Mouse (Mus musculus): ENCODE results near the gene 1700093K21Rik. TPM values are rescaled to one million over a fixed set of nuclear protein-coding genes. Genes with fewer than 3 reads are reported as not detected.

The 1700093K21Rik gene
- polyA plus RNA-seq, 1 experiment = not detected

DNA sequence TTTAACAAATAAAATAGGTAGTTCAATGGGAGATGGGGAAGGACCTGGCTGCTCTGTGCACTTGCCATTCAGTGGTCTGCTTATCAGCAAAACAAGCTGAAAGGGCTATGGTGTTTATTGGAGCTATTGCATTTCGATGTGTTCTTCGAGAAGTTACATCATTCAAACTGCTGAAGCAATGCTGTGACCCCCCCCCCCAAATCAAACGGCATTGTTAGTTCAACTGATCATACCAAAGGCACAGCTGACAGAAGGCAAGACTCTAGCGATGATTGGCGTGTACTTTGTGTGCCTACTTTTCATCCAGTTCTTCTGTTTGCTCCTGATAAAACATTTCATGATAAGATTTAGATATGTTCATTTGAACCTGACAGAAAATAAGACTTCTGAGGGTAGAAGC is 22.3 kb downstream of the 1700093K21Rik start:
- Histone ChIP-seq H3K4me3 (replicated peaks; ENCODE audit: control insufficient read depth, low read depth, low read length) (peak overlapping the region; percentile 7), H3K4me1 (ENCODE audit: control insufficient read depth, insufficient read depth, low read length) (peaks cover 2% of the 10 kb centered on the region; the same call in 1 of the 2 replicates), H3K27ac (ENCODE audit: control insufficient read depth, insufficient read depth, low read depth, low read length, poor library complexity) (no peak overlapping the region)
- 15% methylated on average over 5 of the region's 5 CpGs for WGBS
- no peak for TF ChIP-seq POLR2A (IDR thresholded peaks at IDR 0.05; ENCODE audit: borderline replicate concordance, control insufficient read depth, low read depth, low read length)
- TF ChIP-seq CTCF (IDR thresholded peaks at IDR 0.05; ENCODE audit: control insufficient read depth, insufficient read depth, low read length) = no peak

DNA sequence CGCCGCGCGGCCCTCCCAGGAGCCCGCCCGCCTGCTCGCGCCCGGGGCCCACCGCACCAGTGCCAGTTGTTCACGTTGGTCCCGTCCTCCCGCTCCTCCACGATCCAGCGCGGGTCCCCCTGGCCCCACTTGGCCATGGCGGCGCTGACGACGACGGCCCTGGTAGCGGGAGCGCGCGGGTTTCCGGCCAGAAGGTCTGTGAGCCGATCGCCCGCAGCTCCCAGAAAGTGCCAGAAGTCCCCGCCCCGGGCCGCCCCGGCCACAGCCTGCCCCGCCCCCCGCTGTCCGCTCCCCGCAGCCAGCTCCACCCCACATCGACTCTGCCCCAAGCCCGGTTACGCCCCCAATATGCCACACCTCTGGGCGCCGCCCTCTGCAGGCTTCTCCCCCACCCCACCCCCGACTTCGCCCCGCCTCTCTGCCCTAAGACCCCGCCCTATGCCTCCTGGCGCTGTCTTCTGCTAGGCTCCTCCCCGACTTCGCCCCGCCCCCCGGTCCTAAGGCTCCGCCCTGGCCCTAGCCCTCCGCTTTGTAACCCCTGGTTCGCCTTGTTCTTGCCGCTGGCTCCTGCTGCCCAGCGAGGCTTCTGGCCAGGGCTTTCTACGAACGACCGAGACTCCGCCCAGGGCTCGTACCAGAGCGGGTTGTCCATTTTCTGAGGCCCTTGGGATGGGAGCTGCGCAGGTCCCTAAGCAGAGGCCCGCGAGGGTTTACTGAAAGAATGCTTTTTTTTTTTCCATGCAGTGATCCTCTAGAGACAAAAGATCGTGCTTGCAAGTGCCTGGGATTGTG is 23.0 kb downstream of the 1700093K21Rik start, which contains the start of gene Ahsa2:
Ahsa2 (minus strand) TSS at position 313 of the 792 bp plus-strand sequence.
- Histone ChIP-seq H3K4me1 (ENCODE audit: control insufficient read depth, insufficient read depth, low read length) (peaks cover 2% of the 10 kb centered on the region; the same call in 1 of the 2 replicates), H3K4me3 (replicated peaks; ENCODE audit: control insufficient read depth, low read depth, low read length) (peak within 1 kb of the TSS; percentile 94), H3K27ac (ENCODE audit: control insufficient read depth, insufficient read depth, low read depth, low read length, poor library complexity) (peak within 1 kb of the TSS; percentile 87)
- no peak for TF ChIP-seq CTCF (IDR thresholded peaks at IDR 0.05; ENCODE audit: control insufficient read depth, insufficient read depth, low read length)
- TF ChIP-seq POLR2A (IDR thresholded peaks at IDR 0.05; ENCODE audit: borderline replicate concordance, control insufficient read depth, low read depth, low read length) = peak; percentile 55; the same call in 1 of the 2 replicates
- WGBS = 2% methylated on average over 63 of the region's 66 CpGs

DNA sequence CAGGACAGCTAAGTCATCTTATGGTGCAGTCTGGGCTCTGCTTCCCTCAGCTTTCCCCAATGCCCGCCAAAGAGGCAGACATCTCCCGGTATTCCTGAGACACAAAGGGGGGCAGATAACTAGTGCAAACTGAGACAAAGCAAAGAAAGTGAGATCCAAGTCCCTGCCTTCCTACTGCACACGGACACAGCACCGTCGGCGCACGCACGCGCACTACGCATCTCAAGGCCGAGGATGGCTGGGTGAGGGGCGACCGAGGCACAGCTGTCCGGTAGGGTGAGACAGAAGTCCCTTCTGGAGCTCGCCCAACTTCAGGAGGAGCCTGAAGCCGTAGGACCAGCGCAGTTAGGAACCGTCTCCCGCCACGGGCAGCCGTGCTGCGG is 23.6 kb downstream of the 1700093K21Rik start:
- peaks cover 2% of the 10 kb centered on the region; the same call in 1 of the 2 replicates for H3K4me1 ChIP-seq (ENCODE audit: control insufficient read depth, insufficient read depth, low read length)
- H3K27ac ChIP-seq (ENCODE audit: control insufficient read depth, insufficient read depth, low read depth, low read length, poor library complexity) = peak overlapping the region; percentile 87
- no peak for TF ChIP-seq CTCF (IDR thresholded peaks at IDR 0.05; ENCODE audit: control insufficient read depth, insufficient read depth, low read length)
- TF ChIP-seq POLR2A (IDR thresholded peaks at IDR 0.05; ENCODE audit: borderline replicate concordance, control insufficient read depth, low read depth, low read length) = no peak
- WGBS = under 1% methylated on average over 22 of the region's 22 CpGs
- peak overlapping the region; percentile 94 for H3K4me3 ChIP-seq (replicated peaks; ENCODE audit: control insufficient read depth, low read depth, low read length)

DNA sequence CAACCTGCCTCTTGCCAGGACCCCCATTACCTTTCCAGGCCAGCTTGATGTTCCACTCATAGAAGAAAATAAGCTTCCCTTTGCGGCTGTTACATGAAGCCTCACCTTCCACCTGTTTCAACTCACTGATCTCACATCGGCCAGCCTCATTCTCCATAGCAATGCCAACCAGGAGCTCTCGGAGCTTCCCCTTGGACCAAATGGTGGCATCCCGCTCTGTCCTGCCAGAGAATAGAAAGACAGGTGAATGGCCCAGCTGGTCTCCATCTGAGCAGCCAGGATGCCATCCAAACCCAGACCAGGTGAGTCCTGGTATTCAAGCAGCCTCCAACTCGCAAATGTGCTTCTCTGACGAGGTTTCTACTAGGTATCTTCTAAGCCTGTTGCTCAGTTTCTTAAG is 24.3 kb downstream of the 1700093K21Rik start:
- Histone ChIP-seq H3K27ac (ENCODE audit: control insufficient read depth, insufficient read depth, low read depth, low read length, poor library complexity) (no peak overlapping the region), H3K4me3 (replicated peaks; ENCODE audit: control insufficient read depth, low read depth, low read length) (peak overlapping the region; percentile 23), H3K4me1 (ENCODE audit: control insufficient read depth, insufficient read depth, low read length) (peaks cover 2% of the 10 kb centered on the region; the same call in 1 of the 2 replicates)
- TF ChIP-seq POLR2A (IDR thresholded peaks at IDR 0.05; ENCODE audit: borderline replicate concordance, control insufficient read depth, low read depth, low read length) = no peak
- TF ChIP-seq CTCF (IDR thresholded peaks at IDR 0.05; ENCODE audit: control insufficient read depth, insufficient read depth, low read length) = no peak
- WGBS = 63% methylated on average over 6 of the region's 6 CpGs

DNA sequence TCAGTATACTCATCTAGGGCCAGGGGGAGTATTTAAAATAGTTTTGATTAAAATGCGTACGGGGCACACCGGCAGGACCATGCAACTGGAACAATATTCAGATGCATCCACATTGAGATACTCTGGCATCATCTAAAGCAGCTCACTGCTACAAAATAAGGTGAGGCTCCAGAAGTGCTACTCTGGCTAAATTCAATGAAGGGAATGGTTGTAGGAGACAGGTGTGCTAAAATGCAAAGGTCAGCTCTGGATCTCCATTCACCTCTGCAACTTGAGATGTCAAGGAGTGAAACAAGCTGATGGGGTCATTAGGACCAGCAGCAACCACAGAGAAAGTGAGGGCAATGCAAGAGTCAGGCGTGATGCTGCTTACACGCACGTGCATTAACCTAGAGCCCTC is 25.7 kb downstream of the 1700093K21Rik start:
- 91% methylated on average over 6 of the region's 6 CpGs for WGBS
- H3K27ac ChIP-seq (ENCODE audit: control insufficient read depth, insufficient read depth, low read depth, low read length, poor library complexity) = no peak overlapping the region
- H3K4me3 ChIP-seq (replicated peaks; ENCODE audit: control insufficient read depth, low read depth, low read length) = no peak overlapping the region
- peaks cover 2% of the 10 kb centered on the region; the same call in 1 of the 2 replicates for H3K4me1 ChIP-seq (ENCODE audit: control insufficient read depth, insufficient read depth, low read length)
- TF ChIP-seq POLR2A (IDR thresholded peaks at IDR 0.05; ENCODE audit: borderline replicate concordance, control insufficient read depth, low read depth, low read length) = no peak

DNA sequence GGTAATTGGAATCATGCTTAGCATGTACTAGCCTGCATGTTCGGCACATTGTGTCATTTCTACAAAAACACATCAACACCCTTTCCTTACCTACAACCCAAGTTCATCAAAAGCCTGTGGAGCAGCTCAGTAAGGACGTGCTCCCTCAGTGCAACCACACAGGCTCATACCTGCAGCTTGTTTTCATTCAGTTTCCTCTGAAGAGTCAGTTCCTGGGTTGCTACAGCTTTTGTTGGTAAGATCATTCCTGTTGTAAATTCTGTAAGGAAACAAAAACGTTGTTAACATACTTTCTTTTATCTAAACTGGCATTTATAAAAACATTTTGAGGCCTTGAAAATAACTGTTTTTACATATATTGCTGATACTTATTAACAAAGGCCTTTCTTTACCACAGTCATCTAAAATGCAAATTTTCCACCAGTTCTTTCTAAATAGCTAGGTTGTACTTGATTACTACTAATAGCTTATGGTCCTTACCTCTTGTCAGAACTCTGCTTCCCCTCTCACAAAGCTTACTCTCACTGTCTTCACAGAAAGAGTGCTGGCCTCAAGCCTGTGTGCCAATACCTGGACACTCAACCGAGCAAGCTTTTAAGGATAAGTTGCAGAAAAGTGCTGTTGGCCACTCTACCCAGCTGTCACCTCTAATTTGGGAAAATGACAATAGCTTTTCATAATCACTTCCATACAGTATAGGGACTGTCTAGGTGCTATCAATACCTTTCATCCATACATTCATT is 28.7 kb downstream of the 1700093K21Rik start:
- TF ChIP-seq CTCF (IDR thresholded peaks at IDR 0.05; ENCODE audit: control insufficient read depth, insufficient read depth, low read length) = no peak
- no peak for TF ChIP-seq POLR2A (IDR thresholded peaks at IDR 0.05; ENCODE audit: borderline replicate concordance, control insufficient read depth, low read depth, low read length)
- 84% methylated on average over 4 of the region's 4 CpGs for WGBS
- no peak overlapping the region for H3K27ac ChIP-seq (ENCODE audit: control insufficient read depth, insufficient read depth, low read depth, low read length, poor library complexity)
- no peak overlapping the region for H3K4me3 ChIP-seq (replicated peaks; ENCODE audit: control insufficient read depth, low read depth, low read length)
- peaks cover 2% of the 10 kb centered on the region; the same call in 1 of the 2 replicates for H3K4me1 ChIP-seq (ENCODE audit: control insufficient read depth, insufficient read depth, low read length)

DNA sequence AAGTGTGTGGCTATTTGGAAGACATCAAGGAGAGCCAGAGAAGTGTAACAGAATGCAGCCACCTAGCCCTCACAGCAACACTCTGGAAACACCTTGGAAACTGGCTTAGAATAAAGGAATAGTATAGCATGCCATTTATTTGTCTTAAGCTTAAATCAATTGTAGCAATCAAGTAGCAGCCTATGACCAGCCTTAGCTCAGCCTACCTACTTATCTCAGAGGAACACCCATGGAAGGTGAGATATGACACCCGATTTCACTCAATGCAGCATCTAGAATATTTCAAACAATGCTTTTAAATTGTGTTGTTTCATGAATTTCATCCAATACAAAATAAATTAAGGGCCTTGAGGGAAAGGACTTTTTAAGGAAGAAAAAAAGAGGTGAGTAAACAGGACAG is 31.0 kb downstream of the 1700093K21Rik start:
- TF ChIP-seq POLR2A (IDR thresholded peaks at IDR 0.05; ENCODE audit: borderline replicate concordance, control insufficient read depth, low read depth, low read length) = no peak
- no peaks in the 10 kb centered on the region for H3K4me1 ChIP-seq (ENCODE audit: control insufficient read depth, insufficient read depth, low read length)
- no peak overlapping the region for H3K27ac ChIP-seq (ENCODE audit: control insufficient read depth, insufficient read depth, low read depth, low read length, poor library complexity)
- 66% methylated on average over 1 of the region's 1 CpGs for WGBS
- no peak overlapping the region for H3K4me3 ChIP-seq (replicated peaks; ENCODE audit: control insufficient read depth, low read depth, low read length)

Other genes with a start within 250 kb of the 1700093K21Rik start
- gene Usp34, start 214.3 kb downstream of the 1700093K21Rik start, polyA plus RNA-seq (2011; ENCODE audit: insufficient read depth, insufficient read length, low replicate concordance, missing spikeins) = 14.6 and 23.5 TPM in 2 replicates
- 23.3 and 54.0 TPM in 2 replicates for gene Ahsa2, start 23.1 kb downstream of the 1700093K21Rik start, polyA plus RNA-seq (2011; ENCODE audit: insufficient read depth, insufficient read length, low replicate concordance, missing spikeins)
- 4.4 and 6.8 TPM in 2 replicates for gene 0610010F05Rik, start 112.5 kb upstream of the 1700093K21Rik start, polyA plus RNA-seq (2011; ENCODE audit: insufficient read depth, insufficient read length, low replicate concordance, missing spikeins)
- 9.9 and 12.0 TPM in 2 replicates for gene Pus10, start 144.5 kb upstream of the 1700093K21Rik start, polyA plus RNA-seq (2011; ENCODE audit: insufficient read depth, insufficient read length, low replicate concordance, missing spikeins)
- 9.6 and 13.8 TPM in 2 replicates for gene Pex13, start 144.8 kb upstream of the 1700093K21Rik start, polyA plus RNA-seq (2011; ENCODE audit: insufficient read depth, insufficient read length, low replicate concordance, missing spikeins)
- gene Rel, start 249.8 kb upstream of the 1700093K21Rik start, polyA plus RNA-seq (2011; ENCODE audit: insufficient read depth, insufficient read length, low replicate concordance, missing spikeins) = 1.9 and 4.1 TPM in 2 replicates